29 mouse cellular contexts compared by ENCODE assay signal in genomic region chr4:149499790-149500189, GRCm38 (mm10). TPM values are rescaled to one million over a fixed set of nuclear protein-coding genes. Genes with fewer than 3 reads are reported as not detected.
"Had no signal": no experiment of that assay in that cellular context is flagged by ENCODE, and none has a peak within 500 bp of the region (broad histone marks: within the 10 kb centered on the region; RNA-seq: fewer than 3 reads in every experiment).

No protein-coding gene starts in this region.

- H3K9me3 ChIP-seq: kidney, embryonic 15.5 days; limb, embryonic 12.5 days; limb, embryonic 15.5 days; midbrain, embryonic 12.5 days; midbrain, embryonic 15.5 days; neural tube, embryonic 12.5 days; neural tube, embryonic 15.5 days had no signal

- H3K4me3 ChIP-seq: kidney, embryonic 15.5 days; left cerebral cortex, adult 2 months; limb, embryonic 12.5 days; limb, embryonic 15.5 days; midbrain, embryonic 12.5 days; midbrain, embryonic 15.5 days; neural tube, embryonic 12.5 days; neural tube, embryonic 15.5 days had no signal

- H3K9ac ChIP-seq: kidney, embryonic 15.5 days; limb, embryonic 12.5 days; limb, embryonic 15.5 days; liver, embryonic 14.5 days; liver, postnatal 0 days; lung, embryonic 14.5 days; midbrain, embryonic 12.5 days; midbrain, embryonic 15.5 days; neural tube, embryonic 12.5 days; neural tube, embryonic 15.5 days had no signal

- ATAC-seq: intestine, postnatal 0 days; liver, postnatal 0 days; midbrain, embryonic 15.5 days had no signal

- DNase-seq: kidney, adult 8-10 months; kidney, postnatal 10 days; kidney, postnatal 36 days; layer of hippocampus, postnatal 36 days; liver, postnatal 0 days; lung, embryonic 14.5 days; lung, postnatal 10 days; lung, postnatal 4 days; retina, postnatal 1 day; thymus, adult 18-20 months; thymus, postnatal 4 days had no signal

- H3K27me3 ChIP-seq: kidney, embryonic 15.5 days; limb, embryonic 12.5 days; limb, embryonic 15.5 days; midbrain, embryonic 12.5 days; midbrain, embryonic 15.5 days; neural tube, embryonic 12.5 days; neural tube, embryonic 15.5 days had no signal

- H3K4me2 ChIP-seq: kidney, embryonic 15.5 days; limb, embryonic 12.5 days; limb, embryonic 15.5 days; liver, embryonic 11.5 days; lung, embryonic 14.5 days; midbrain, embryonic 12.5 days; midbrain, embryonic 15.5 days; neural tube, embryonic 12.5 days; neural tube, embryonic 15.5 days had no signal

- H3K27ac ChIP-seq: kidney, embryonic 15.5 days; left cerebral cortex, adult 2 months; limb, embryonic 12.5 days; limb, embryonic 15.5 days; liver, embryonic 14.5 days; midbrain, embryonic 12.5 days; midbrain, embryonic 15.5 days; neural tube, embryonic 12.5 days; neural tube, embryonic 15.5 days had no signal

- H3K4me1 ChIP-seq: kidney, embryonic 15.5 days; midbrain, embryonic 15.5 days had no signal

RNA-seq across cellular contexts. Expression of gene Tmem274, which starts 22.6 kb away (rescaled TPM):
- total RNA-seq: layer of hippocampus, adult 8-10 months; layer of hippocampus, postnatal 10 days; layer of hippocampus, postnatal 36 days; left cerebral cortex, adult 2 months; left cerebral cortex, postnatal 10 days; left cerebral cortex, postnatal 36 days; megakaryocyte-erythroid progenitor cell, adult 5-6 weeks had no signal
- polyA plus RNA-seq: intestine, postnatal 0 days; limb, embryonic 15.5 days; liver, embryonic 11.5 days; liver, embryonic 14.5 days; liver, postnatal 0 days; lung, embryonic 14.5 days; midbrain, embryonic 15.5 days; neural tube, embryonic 15.5 days; small intestine, adult 2 months; spleen, adult 2 months had no signal

RNA-seq across cellular contexts. Expression of gene Rbp7, which starts 45.0 kb away (rescaled TPM):
- total RNA-seq: layer of hippocampus, adult 8-10 months; layer of hippocampus, postnatal 10 days; layer of hippocampus, postnatal 36 days; left cerebral cortex, adult 2 months; megakaryocyte-erythroid progenitor cell, adult 5-6 weeks had no signal
- polyA plus RNA-seq: limb, embryonic 12.5 days; liver, embryonic 11.5 days; liver, embryonic 14.5 days; liver, postnatal 0 days; midbrain, embryonic 12.5 days; neural tube, embryonic 12.5 days; neural tube, embryonic 15.5 days; spleen, adult 2 months had no signal
